Mouse (Mus musculus) liver, postnatal 0 days (tissue): Measurements from ENCODE around the gene Grik4.

ENCODE experiments used
- CTCF ChIP-seq: sonication (generic); IDR thresholded peaks from 2 replicates; pipeline ENCODE4 v1.5.1; 2016; ENCODE audit warnings: antibody characterized with exemption, low read depth
- EP300 ChIP-seq: IDR thresholded peaks from 2 replicates; pipeline ENCODE4 v1.6.1; 2016; ENCODE audit warnings: antibody characterized with exemption, low read depth, mild to moderate bottlenecking

GRCm38 (mm10) chr9:42626226-42626775 is 318.0 kb downstream of the Grik4 start:
- TF ChIP-seq EP300 (no peak), CTCF (no peak)
